Mouse (Mus musculus) kidney, embryonic 15.5 days (tissue): ENCODE measurements around the gene Cdipt. TPM values are rescaled to one million over a fixed set of nuclear protein-coding genes. Genes with fewer than 3 reads are reported as not detected.
A peak's percentile ranks its signal among the peaks of the same experiment; 100 is the strongest.

Experiments used
- ATAC-seq: fragments of 200-750 bp; cut with Nextera tagmentation; replicated peaks from 2 replicates; pipeline ENCODE4 v1.8.0; 2017; ENCODE audit warnings: moderate TSS enrichment; ENCODE audit not compliant: low FRiP score
- H3K27ac ChIP-seq: fragments of 300-500 bp; sonication (generic); 2 replicates; pipeline ENCODE4 v1.5.1; 2015; ENCODE audit warnings: mild to moderate bottlenecking, inconsistent platforms
- H3K27me3 ChIP-seq: fragments of 300-500 bp; sonication (generic); 2 replicates; pipeline ENCODE4 v1.6.1; 2015; ENCODE audit warnings: inconsistent platforms
- H3K36me3 ChIP-seq: fragments of 300-500 bp; sonication (generic); 2 replicates; pipeline ENCODE4 v1.6.1; 2015; ENCODE audit warnings: inconsistent platforms
- H3K4me1 ChIP-seq: fragments of 300-500 bp; sonication (generic); 2 replicates; pipeline ENCODE4 v1.6.1; 2015; ENCODE audit warnings: inconsistent platforms
- H3K4me2 ChIP-seq: fragments of 300-500 bp; sonication (generic); 2 replicates; pipeline ENCODE4 v1.6.1; 2015; ENCODE audit warnings: moderate library complexity, mild to moderate bottlenecking, inconsistent platforms
- H3K4me3 ChIP-seq: fragments of 300-500 bp; sonication (generic); replicated peaks from 2 replicates; pipeline ENCODE4 v1.5.1; 2015; ENCODE audit warnings: mild to moderate bottlenecking, inconsistent platforms
- H3K9ac ChIP-seq: fragments of 300-500 bp; sonication (generic); 2 replicates; pipeline ENCODE4 v1.6.1; 2015; ENCODE audit warnings: mild to moderate bottlenecking, inconsistent platforms
- H3K9me3 ChIP-seq: fragments of 300-500 bp; sonication (generic); replicated peaks from 2 replicates; pipeline ENCODE4 v1.6.1; 2016; ENCODE audit warnings: inconsistent platforms
- WGBS: fragments of 180-500 bp; shearing (Covaris S2); methylation state at CpG from one replicate; pipeline ENCODE4 v1.1.7; 2015; ENCODE audit warnings: mixed read lengths; 5-methylcytosine and 5-hydroxymethylcytosine counted together
- polyA plus RNA-seq: library from polyadenylated mRNA; unstranded; fragments of >200 nt; fragmentation: Nextera tagmentation; extraction: Ambion mirVana; gene quantifications from 2 replicates; pipeline ENCODE4 v1.2.1, GENCODE M21; 2015

Cdipt gene
- polyA plus RNA-seq, 1 experiment from 2014 or later: 115 TPM

DNA sequence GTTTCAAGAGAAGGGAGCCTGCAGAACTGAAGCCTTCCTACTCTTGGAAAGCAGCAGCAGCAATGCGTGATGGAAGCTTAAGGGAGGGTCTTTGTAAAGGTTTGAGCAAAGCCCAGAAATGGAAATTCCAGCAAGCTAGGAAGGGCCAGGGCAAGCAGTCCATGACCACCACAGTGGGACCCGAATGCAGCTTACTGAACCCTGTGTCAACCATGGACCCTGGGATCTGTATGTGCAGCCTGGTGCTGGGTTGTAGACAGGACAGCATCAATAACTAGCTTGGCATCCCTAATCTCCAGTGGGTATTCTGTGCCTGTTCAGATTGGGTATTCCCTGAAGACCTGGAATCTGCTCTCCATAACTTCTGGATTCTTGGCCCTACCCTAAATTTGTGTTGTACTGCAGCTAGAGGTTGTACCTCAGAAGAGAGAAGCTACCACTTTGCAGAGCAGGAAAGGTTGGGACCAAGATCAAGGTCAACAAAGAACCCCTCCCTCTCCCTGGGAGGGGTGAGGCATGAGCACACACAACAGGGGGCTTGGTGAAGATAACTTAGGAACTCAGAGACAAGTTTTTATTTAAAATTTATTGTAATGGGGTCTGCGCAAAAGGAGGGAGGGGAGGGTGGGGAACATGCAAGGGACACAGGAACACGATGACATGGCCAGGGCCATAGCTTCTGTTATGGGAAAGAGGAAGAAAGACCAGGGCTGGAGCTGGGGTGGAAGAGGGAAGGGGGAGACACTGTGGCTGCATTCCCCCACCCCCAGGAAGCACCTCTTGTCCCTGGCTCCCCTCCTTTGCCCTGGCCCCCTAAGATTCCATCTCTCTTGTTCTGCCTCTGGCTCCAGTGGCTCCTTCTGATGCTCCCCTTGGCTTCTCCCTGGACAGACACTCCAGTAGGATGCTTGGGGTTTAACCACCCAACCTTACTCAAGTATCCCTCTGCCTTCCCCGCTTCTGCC is 46.1 kb downstream of the Cdipt start:
- Histone ChIP-seq H3K9me3 (no peaks in the 10 kb centered on the region), H3K36me3 (peaks cover 32% of the 10 kb centered on the region), H3K27ac (peak overlapping the region; percentile 99), H3K4me2 (peak overlapping the region; percentile 92), H3K4me3 (peak overlapping the region; percentile 54), H3K27me3 (no peaks in the 10 kb centered on the region), H3K9ac (peak overlapping the region; percentile 62), H3K4me1 (peaks cover 75% of the 10 kb centered on the region)
- ATAC-seq: no peak
- 49% methylated on average over 5 of the region's 5 CpGs for WGBS

DNA sequence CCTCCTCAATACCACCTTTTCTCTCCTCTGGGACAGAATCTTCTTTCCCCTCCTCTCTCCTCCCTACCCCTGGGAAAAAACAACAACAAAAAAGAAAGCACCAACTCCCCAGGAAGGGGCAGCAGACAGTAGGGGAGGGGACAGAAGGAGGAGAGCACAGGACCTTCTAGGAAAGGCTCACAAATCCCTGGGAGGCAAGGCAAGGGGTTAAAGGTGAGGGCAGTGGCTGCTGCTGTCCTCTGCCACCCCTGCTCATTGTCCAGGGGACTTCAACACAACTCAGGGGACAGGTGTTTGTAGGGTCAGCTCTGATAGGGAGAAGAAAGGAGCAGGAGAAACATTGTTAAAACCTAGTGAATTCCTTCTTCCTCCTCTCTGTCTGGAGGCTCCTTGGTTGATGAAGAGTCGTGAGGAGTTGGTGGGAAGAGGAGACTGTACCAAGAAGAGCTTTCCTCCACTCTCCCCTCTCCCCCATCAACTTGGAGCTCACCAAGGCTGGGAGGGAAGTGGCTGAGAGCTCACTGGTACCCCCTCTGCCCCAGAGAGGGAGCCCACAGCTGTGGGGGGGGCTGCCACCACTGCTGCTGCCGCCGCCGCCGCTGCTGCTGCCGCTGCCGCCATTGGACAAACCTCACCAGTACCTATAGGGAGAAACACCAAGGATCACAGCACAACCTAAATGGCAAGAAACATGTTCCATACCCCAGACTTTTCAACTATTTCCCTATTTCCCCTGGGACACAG is 47.0 kb downstream of the Cdipt start:
- Histone ChIP-seq H3K27me3 (no peaks in the 10 kb centered on the region), H3K4me1 (peaks cover 75% of the 10 kb centered on the region), H3K9ac (peak overlapping the region; percentile 97; the same call in 1 of the 2 replicates), H3K4me2 (peak overlapping the region; percentile 92), H3K36me3 (peaks cover 32% of the 10 kb centered on the region), H3K4me3 (peak overlapping the region; percentile 77; the same call in 1 of the 2 replicates), H3K9me3 (no peaks in the 10 kb centered on the region), H3K27ac (peak overlapping the region; percentile 99)
- ATAC-seq: no peak
- 77% methylated on average over 7 of the region's 7 CpGs for WGBS

DNA sequence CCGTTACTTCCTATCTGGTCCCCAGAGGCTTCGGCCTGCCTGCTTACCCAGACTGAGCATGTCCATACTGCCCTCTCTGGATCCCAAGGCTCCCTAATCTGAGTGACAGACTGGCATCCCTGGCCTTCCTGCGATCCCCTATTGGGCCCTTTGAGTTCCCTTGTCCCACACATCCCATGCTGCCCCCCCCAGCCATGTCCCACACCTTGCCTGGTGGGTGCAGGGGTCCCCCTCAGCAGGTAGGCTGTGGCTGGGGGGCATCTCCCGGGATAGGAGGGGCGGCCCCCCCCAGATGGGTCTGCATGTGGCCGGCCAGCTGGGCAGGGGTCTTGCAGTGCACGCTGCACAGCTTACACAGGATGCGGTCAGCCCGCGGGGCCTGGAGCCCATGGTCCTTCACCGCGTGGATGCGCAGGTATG is 47.6 kb downstream of the Cdipt start:
- Histone ChIP-seq H3K4me1 (peaks cover 75% of the 10 kb centered on the region), H3K9me3 (no peaks in the 10 kb centered on the region), H3K27ac (peak overlapping the region; percentile 99), H3K4me3 (peak overlapping the region; percentile 77), H3K27me3 (no peaks in the 10 kb centered on the region), H3K36me3 (peaks cover 36% of the 10 kb centered on the region), H3K4me2 (peak overlapping the region; percentile 92), H3K9ac (peak overlapping the region; percentile 97)
- ATAC-seq: no peak
- WGBS: 77% methylated on average over 13 of the region's 13 CpGs

DNA sequence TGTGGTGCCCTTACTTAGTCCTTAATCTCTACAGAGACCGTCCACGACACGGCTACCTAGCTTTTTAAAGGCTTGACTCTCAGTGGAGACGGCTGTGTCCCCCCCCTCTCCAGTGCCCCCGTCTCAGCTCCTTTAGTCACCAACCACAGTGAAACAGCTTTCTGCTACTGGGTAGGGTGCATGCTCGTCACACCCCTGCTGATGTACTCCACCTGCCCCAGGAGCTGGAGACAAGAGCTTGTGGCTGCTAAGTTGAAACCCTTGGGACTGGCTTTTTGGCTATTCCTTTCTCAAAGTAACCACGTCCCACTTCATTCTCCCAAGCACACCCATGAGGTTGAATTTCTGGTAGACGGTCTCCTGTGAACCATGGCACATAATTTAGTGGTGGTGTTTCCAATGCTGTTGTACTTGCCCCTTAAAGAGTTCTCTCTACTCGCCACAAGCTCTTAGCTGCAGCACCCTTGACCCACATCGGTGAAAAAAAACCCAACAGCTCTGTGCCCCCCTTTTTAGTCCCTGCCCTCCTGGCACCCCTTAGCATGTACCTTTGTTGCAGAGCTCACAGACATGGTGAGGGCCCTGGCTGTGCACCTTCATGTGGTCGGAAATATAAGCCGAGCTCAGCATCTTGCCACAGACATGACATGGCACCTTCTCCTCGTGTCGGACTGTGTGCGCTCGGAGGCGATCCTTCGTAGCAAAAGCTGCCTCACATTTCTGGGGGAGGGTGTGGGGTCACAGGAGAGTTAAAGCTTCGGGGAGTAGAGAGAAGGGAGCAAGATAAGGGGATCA is 48.4 kb downstream of the Cdipt start:
- peaks cover 44% of the 10 kb centered on the region for H3K36me3 ChIP-seq
- no peaks in the 10 kb centered on the region for H3K27me3 ChIP-seq
- H3K4me1 ChIP-seq: peaks cover 73% of the 10 kb centered on the region
- WGBS: 22% methylated on average over 19 of the region's 19 CpGs
- no peak for ATAC-seq
- peak overlapping the region; percentile 99 for H3K27ac ChIP-seq
- peak overlapping the region; percentile 92 for H3K4me2 ChIP-seq
- peak overlapping the region; percentile 77 for H3K4me3 ChIP-seq
- H3K9ac ChIP-seq: peak overlapping the region; percentile 97
- H3K9me3 ChIP-seq: no peaks in the 10 kb centered on the region

DNA sequence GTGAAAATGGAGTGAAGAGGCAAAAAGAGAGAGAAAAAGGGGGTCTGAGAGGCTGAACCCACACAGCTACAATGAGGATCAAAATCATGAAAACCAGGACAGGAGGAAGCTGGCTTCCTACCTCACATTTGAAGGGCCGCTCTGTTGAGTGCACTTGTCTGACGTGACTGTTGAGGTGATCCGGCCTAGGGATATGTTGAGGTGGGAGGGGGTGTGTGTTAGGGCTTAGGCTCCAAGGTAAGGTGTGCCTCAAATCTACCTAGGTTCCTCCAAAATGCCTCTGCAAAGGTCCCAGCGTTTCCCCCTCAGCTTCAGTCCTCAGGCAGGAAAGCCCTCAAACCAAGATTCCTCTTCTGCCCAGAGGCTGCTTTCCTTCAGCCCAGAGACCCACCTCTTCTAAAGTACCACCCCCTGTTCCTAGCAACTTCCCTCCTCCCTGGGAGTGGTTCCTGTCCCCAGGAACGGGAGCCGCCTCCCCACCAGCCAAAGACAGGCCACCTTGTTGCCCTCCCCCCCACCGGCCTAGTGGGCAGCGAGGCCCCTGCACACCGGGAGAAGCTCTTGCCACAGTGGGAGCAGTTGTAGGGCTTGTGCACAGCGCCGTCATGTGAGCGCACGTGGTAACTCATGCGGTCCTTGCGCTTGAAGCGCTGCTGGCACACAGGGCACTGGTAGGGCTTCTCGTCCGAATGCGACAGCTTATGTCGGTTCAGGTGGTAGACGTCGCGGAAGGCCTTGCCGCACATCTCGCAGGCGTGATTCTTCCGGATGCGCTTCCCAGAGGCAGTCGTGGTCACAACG is 49.2 kb downstream of the Cdipt start:
- Histone ChIP-seq H3K9me3 (no peaks in the 10 kb centered on the region), H3K4me3 (peak overlapping the region; percentile 77), H3K4me1 (peaks cover 64% of the 10 kb centered on the region), H3K27me3 (no peaks in the 10 kb centered on the region), H3K36me3 (peaks cover 53% of the 10 kb centered on the region), H3K9ac (peak overlapping the region; percentile 97), H3K4me2 (peak overlapping the region; percentile 92), H3K27ac (peak overlapping the region; percentile 99)
- under 1% methylated on average over 30 of the region's 30 CpGs for WGBS
- peak; percentile 20 for ATAC-seq

DNA sequence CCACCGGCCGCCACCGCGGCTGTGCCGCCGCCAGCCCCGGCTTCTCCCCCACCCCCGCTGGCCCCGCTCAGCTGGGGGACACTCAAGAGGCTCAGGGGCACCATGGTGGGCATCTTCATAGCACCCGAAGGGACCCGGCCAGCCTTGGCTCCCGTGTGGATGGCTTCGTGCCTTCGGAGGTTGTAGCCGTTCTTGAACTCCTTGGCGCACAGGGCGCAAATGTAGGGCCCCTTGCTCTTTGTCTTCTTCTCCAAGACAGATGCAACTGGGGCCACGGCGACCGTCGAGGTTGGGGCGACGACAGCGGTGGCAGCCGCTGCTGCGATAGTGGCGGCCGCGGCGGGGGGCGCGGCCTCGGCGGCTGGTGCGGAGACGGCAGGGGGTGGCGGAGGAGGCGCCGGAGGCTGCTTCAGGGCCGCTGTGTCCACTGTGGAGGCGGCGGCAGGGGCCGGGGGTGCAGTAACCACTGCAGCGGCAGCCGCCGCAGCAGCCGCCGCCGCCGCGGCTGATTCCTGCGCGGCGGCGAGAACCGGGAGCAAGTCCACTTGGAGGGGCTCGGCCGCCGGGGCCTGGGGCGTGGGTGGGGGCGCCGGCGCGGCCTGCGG is 49.9 kb downstream of the Cdipt start:
- Histone ChIP-seq H3K4me3 (peak overlapping the region; percentile 77), H3K27me3 (no peaks in the 10 kb centered on the region), H3K27ac (peak overlapping the region; percentile 99), H3K9ac (peak overlapping the region; percentile 97), H3K4me1 (peaks cover 57% of the 10 kb centered on the region), H3K4me2 (peak overlapping the region; percentile 92), H3K36me3 (peaks cover 60% of the 10 kb centered on the region), H3K9me3 (no peaks in the 10 kb centered on the region)
- ATAC-seq: no peak; the same call in 1 of the 2 replicates
- under 1% methylated on average over 59 of the region's 65 CpGs for WGBS

DNA sequence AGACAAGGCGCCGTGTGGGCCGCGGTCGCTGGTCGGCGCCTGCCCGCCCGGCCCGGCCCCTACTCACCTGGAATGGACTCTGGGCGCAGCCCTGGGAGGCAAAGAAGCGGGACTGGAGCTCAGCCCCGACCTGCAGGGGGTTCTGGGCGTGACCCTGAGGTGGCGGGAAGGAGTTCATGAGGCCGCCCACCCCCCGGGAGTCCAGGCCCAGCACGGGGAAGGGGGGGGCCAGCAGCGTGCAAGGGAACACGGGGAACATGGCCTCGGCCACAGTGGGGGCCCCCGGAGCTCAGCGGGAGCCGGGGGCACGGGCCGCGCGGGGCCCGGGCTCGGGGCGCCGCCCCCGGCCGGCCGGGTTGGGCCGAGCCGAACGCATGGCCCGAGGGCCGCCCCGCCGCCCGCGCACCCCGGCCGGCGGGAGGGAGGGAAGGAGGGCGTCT is 50.5 kb downstream of the Cdipt start:
- H3K36me3 ChIP-seq: peaks cover 65% of the 10 kb centered on the region
- 1% methylated on average over 14 of the region's 48 CpGs for WGBS

DNA sequence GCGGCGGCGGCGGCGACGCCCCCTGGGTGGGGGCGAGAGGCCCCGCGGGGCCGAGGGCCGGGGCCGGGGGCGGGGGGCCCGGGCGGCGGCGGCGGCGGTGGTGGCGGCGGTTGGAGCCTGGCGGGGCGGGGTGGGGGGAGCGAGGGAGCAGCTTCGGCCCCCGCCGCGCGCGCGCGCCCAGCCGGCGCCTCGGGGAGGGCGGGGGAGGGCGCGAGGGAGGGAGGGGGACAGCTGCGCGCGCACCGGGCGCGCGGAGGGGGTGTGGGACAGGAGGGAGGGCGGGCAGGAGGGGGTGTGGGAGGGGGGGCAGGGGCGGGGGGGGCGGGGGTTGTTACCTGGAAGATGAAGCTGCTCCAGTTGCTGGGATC is 50.9 kb downstream of the Cdipt start:
- Histone ChIP-seq H3K4me1 (peaks cover 47% of the 10 kb centered on the region), H3K9me3 (no peaks in the 10 kb centered on the region), H3K27ac (peak overlapping the region; percentile 99), H3K36me3 (peaks cover 67% of the 10 kb centered on the region), H3K9ac (peak overlapping the region; percentile 97), H3K4me2 (peak overlapping the region; percentile 92), H3K4me3 (peak overlapping the region; percentile 77), H3K27me3 (no peaks in the 10 kb centered on the region)
- ATAC-seq: no peak
- no CpG with 5 or more reads among the region's 48 CpGs for WGBS

More for the DNA sequence above, 50.5 kb downstream of the Cdipt start:
- Histone ChIP-seq H3K27ac (peak overlapping the region; percentile 99), H3K4me2 (peak overlapping the region; percentile 92), H3K4me1 (peaks cover 52% of the 10 kb centered on the region), H3K9me3 (no peaks in the 10 kb centered on the region), H3K27me3 (no peaks in the 10 kb centered on the region), H3K4me3 (peak overlapping the region; percentile 77), H3K9ac (peak overlapping the region; percentile 97)
- peak; percentile 44 for ATAC-seq

DNA sequence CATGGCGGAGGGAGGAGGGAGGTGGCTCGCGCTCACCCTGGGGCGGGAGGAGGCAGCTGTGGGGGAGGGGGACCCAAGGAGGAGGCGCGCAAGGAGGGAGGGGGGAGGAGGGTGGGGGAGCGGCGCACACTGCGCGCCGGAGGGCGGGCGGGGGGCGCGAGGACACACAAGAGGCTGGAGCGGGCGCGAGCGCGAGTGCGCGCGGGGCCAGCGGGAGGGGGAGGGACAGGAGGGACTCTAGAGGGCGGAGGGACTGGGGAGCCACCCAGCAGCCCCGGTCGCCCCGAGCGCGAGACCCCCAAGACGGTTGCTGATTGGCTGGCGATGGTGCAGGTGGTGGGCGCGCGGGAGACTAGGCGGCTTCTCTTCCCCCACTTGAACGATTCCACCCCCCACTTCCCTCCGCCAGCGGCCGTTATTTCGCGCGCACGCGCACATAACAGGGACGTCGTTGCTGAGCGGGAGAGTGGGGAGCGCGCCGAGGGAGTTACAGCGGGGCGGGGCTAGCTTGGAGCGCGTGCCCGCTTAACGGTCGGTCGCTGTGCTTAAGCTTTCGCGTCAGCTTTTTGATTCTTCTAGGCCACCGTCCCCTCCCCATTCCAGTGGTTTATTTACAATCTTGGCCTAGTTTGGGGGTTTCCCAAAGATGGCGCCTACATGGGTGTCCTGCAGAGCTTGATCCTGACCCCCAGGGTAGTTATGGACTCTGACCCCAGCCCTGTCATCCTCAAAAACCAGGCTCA is 51.4 kb downstream of the Cdipt start, which contains the start of gene Maz:
Gene Maz, minus strand, starts transcription at position 54 of the 743 bp plus-strand sequence.
- Histone ChIP-seq H3K4me2 (peak within 1 kb of the TSS; percentile 92), H3K4me3 (peak within 1 kb of the TSS; percentile 77), H3K27me3 (no peaks in the 10 kb centered on the region), H3K27ac (peak within 1 kb of the TSS; percentile 99), H3K36me3 (peaks cover 68% of the 10 kb centered on the region), H3K4me1 (peaks cover 42% of the 10 kb centered on the region), H3K9me3 (no peaks in the 10 kb centered on the region), H3K9ac (peak within 1 kb of the TSS; percentile 97)
- under 1% methylated on average over 46 of the region's 63 CpGs for WGBS
- ATAC-seq: peak; percentile 92

DNA sequence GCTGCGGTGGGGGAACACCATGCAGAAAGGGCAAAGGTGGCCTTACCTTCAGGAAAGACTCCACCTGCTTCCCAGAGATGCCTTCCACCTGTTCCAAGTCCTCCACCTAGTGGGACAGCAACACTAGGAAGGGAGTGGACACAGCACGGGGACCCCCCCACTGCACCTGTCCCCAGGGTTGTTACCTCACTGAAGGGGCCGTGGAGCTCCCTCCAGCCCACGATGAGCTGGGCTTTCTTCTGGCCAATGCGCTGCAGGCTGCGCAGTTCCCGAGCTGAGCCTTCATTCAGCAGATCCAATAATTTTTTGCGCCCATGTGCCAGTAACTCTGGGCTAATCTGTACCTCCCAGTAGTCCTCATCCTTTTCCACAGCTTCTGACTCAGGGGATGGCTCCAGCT is 52.2 kb downstream of the Cdipt start:
- no peak for ATAC-seq
- WGBS: 60% methylated on average over 8 of the region's 8 CpGs
- H3K27me3 ChIP-seq: no peaks in the 10 kb centered on the region
- H3K4me1 ChIP-seq: peaks cover 35% of the 10 kb centered on the region
- H3K9ac ChIP-seq: peak overlapping the region; percentile 14
- peak overlapping the region; percentile 77 for H3K4me3 ChIP-seq
- no peaks in the 10 kb centered on the region for H3K9me3 ChIP-seq
- peak overlapping the region; percentile 99 for H3K27ac ChIP-seq
- peak overlapping the region; percentile 92 for H3K4me2 ChIP-seq
- H3K36me3 ChIP-seq: peaks cover 68% of the 10 kb centered on the region
